Mouse (Mus musculus) T-cell, adult 2 months (primary cell): ENCODE results near the gene Btrc.

ENCODE experiments used
- DNase-seq: peaks from one replicate; pipeline ENCODE4 v3.0.0; 2022; ENCODE audit warnings: low spot score

Btrc gene

DNA sequence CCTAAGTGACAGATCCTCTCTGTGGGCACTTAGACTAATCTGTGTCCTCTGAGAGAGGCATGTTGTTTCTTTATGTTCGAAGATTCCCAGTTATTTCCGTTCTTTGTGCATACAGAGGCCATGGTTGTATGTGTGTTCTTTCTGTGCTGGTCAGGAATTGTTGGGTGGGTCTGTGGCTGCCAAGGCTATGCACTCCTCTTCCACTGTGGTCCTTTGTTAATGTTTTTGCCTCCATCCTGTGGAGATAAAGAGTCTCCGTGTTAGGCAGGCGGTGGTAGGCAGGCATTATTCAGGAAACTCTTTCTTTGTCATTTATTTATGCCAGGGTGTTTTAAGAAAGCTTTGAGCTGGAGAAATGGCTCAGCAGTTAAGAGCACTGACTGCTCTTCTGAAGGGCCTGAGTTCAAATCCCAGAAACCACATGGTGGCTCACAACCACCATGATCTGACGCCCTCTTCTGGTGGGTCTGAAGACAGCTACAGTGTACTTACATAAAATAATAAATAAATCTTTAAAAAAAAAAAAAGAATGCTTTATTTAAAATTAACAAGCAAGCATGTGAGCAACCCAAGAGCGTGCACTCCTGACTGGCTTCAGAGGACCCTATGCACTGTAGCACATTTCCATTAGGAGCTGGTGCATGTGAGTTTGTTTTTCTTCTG, 67.6 kb downstream of the Btrc start:
- no peak for DNase-seq

DNA sequence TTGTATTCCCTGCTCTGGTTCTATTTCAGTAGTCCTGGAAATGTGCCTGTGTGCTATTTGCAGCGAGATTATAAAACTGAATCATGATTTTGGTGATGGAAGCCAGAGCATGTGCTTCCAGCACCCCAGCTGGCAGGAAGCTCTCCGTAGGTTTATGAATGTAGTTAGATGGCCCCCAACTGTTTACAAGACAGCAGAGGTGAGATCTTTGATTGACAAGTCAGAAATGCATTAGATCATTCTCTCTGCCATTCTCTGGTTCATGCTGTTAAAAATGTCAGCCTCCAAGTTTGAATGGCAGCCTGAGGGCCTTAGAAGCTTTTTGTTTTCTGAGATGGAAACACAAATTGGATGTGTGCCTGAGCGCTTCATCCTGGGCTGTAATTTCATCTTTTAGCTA, 68.8 kb downstream of the Btrc start:
- DNase-seq, result no peak

DNA sequence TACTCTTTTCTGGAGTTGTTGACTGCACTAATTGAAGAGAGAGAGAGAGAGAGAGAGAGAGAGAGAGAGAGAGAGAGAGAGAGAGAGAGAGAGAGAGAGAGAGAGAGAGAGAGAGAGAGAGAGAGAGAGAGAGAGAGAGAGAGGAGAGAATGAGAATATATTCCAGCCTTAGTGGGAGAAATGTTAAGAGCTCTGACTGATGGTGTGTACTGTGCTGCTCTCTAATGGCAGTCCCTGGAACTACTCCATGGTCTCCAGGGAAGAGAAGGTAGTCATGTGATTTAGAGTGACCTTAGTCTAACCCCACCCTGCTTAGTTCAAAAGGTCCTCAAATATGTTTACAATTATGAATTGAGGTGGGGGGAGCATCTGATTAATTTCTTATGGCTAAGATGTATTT, 72.5 kb downstream of the Btrc start:
- peak; percentile 37 for DNase-seq

DNA sequence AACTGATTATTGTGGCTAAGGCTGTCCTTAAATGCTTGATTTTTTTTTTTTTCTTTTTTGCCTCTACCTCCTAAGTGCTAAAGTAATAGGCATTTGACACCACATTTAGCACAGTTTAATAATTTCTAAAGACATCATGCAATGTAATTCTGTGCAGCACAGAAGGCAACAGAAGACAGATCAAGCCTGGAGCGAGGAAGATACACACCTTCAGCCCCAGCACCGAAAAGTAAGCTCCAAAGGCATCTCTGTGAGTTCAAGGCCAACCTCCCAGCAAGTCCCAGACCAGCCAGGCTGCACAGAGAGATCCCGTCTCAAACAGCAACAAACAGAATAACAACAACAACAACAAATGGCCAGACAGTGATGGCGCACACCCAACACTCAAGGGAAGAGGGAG, 73.6 kb downstream of the Btrc start:
- DNase-seq, result no peak

DNA sequence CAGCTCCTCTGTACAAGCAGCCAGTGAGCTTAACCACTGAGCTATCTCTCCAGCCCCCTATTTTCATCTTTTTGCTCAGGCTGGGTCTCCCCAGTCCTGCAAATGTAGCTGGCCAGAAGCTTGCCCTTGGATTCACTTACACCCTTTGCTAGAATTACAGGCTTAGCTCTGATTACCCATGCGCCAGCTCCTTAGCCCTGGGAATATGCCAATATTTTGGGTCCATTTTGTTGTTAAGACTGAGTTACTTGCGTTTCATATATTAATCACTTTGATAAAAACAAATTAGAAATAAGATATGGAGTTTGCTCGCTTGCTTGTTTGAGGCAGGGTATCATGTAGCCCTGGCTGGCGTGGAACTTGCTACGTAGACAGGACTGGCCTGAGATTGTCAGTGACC, 74.7 kb downstream of the Btrc start:
- no peak for DNase-seq

DNA sequence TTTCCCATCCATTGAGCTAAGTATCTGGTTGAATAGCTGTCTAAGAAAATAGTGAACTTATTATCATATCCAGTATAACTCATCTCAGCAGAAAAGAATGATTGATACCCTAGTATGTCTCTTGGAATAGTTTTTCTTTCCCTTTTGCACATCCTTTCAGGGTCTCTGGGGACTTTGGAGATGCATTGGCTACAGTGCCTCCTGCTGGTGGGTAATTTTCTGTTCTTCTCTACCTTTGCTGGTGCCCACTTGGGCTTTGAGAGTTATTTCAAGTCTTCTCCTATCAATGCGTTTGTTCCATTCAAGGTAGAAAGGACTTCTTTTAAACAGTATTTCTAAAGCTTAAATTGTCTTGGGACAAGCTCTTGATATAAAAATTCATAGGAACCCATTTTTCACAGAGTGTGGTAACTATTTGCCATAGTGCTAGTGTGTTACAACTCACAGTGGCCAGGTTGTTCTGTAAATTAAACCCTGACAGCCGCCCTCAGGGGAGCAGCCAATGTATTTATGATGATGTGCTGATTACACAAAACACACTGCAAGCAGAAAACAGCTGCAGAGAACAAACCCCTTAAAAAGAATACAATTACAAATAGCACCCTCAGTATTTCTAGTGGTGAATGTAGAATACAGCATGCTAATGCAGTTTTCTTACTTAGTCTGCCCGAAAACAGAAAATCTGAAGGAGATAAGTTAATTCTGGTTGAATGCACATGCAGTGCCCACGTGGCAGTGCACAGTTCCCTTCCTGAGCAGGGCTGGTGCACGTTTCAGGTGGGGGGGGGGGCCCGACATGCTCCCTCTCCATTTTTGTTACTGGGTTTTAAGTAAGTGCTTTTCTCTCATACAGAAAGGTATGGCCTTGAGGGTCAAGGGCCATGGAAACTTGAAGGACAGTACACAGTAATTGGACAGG, 75.7 kb downstream of the Btrc start:
- DNase-seq, result no peak

DNA sequence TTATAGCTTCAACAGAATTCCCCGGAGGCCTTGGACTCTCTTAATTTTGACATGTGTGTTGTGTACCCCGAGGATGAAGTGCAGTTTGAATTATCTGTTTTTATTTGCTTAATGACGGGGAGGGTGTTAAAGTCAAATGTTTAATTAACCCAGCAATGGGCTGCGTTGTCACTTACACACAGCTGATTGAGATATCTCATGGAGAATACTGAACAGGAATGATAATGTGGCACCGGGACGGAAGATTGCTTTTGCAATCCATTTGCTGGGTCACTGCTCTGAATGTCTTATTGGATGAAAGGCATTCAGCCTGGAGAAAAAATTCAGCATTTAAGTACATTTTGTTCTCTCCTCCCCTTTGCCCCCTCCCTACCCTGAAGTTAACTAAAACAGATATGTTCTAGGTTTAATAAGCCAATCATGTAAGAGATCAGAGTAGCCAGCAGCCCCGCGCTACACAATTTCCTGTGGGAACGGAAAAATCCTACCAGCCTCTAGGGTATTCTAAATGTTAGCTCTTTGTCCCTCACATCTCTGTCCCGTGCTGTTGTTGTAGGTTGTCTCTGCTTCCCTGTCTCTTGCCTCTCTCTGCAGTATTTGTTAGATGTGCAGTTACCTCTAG, 77.1 kb downstream of the Btrc start:
- no peak for DNase-seq

DNA sequence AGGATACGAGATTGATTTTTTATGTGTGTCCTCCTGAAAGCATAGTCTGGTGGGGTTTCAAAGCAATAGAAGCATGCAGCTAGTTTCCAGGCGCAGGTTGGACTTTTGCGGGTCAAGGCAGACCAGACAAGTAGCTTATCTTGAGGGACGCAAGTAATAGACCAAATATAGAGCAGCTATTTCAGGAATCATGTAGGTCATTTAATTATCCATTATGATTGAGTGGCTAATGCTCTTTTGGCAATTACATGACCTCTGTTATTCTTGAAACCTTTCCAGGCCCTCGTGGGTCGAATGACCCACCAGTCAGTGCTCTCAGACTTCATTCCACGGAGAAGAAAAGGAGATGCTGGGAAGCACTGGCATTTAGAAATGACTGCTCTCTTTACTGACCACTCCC, 78.2 kb downstream of the Btrc start:
- no peak for DNase-seq

DNA sequence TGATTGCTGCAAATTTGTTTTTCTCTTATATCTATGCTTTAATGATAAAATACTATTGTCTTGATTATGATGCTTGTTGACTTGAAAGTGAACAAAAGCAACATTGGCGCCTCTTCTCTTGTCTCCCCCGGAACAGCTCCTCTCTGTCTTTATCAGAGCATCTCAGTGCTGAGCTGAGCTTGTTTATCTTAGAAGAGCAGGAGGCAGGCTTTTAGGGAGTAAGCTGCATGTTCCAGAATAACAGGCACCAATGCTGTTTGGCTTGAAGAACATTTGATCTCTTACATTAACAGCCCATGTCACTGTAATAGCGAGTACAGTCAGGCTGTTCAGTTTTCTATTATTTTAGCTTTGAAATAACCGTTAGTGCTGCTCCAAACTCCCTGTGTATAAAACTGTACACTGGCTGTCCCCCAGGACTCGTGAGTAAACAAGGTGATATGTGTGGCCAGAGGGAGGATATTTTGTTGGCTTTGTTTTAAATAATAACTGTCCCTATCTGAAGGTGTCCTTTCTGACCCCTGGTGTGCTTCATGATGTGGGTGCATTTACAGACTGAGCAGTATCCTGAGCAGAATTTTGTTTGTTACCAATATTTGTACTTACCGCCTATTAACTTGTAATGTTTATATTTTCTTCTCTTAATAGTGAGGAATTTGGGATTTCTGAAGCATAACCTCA, 81.9 kb downstream of the Btrc start:
- DNase-seq, result no peak

DNA sequence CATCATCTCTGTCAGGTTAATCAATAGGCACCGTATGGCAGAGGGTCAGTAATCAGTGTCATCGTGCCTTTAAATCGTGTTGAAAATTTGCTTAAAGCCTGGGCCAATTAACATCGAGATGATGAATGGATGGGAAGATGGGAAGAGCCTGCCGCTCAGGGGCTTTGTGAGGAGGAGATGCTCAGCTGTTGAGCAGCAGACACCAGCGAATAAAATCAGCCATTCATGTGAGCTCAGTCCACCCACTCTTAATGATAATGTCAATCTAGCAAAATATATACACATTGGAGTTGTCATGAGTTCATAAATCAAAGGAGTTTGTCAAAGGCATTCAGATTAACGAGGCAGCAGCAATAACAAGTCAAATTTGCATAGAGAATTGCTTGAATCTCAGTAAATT, 83.1 kb downstream of the Btrc start:
- DNase-seq, result no peak

DNA sequence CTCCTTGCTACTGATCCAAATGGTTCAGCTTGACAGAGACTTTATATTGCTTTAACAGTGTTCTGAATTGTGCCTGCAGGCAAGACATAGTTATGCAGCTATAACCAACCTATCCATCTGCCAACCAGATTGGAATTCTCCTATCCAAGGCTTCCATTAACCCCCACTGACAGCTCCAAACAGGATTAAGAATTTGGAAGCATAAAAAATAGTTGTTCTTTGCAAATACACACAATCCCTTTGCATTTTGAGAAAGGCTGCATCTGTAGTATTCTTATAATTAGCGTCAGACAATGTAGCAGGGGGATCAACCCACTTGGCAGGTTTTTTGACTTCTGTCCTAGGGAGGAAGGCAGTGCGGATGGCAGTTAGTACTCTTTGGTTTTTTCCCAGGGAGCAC, 83.7 kb downstream of the Btrc start:
- DNase-seq, result no peak

DNA sequence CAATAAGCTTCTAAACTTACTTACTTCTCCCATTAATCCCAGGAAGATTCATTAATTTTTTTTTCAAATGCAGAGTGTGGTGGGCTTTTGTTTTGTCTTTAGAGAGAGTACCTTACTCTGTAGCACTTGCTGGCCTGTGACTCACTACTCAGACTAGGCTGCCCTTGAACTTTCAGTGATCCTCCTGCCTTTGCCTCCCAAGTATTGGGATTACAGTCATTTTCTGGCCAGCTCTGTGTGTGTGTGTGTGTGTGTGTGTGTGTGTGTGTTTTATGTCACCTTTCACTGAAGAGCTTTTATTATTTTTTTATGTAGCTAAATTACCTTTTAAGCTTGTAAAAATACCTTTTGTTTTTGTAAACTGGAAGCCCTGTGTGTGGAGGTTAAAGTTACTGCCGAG, 84.4 kb downstream of the Btrc start:
- no peak for DNase-seq

DNA sequence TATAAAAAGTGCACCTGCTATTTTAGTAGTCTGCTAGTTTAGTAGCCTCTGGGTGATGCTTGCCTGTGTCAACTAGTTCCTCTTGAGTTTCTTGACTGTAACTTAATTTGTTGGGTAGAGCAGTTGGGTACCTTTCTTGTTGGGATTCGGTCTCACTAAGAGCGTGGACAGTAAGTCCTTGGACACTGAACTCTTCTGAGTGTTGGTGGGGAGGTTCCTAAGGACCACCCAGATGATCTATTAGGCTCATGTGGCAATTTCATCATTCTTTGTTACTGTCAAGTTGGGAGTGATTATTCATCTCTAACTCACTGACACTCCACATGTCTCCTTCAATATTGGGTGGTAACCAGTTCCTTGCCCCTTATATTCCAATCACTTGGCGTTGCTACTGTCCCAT, 90.9 kb downstream of the Btrc start:
- DNase-seq, result no peak

DNA sequence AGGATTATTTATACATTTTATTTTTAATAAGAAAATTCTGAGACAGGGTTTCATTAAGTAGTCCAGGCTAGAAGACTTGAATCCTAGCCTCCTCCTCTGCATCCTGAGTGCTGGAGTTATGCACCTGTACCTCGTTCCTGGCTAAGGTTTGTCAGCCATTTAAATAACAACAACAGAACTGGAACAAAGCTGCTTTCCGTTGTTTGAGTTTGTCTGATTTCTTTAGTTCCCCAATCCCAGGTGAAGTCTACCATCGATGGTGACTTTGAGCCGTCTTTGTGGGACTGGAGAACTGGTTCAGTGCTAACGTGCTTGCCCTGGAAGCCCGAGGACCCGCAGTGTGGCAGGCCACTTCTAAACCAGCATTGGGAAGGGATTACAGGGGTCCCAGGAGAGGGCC, 93.4 kb downstream of the Btrc start:
- no peak for DNase-seq

DNA sequence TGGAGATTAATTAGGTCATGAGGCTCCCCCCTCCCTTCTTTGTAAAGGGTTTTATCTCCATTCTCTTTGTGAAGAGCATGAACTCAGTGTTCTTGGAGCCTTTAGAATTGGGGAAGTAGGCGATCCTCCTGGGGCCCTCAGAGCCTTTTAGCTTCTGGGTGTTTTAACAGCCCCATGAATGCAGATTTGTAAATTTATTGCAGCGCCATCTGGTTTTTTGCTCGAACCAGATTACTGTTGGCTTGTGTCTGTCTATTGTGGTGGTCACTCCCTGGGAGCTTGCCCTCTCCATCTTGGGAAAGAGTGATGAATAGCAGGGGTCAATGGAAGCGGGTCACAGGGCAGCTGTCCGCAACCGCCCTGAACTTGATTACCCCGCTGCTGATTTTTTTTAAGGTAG, 95.2 kb downstream of the Btrc start:
- DNase-seq, result no peak

DNA sequence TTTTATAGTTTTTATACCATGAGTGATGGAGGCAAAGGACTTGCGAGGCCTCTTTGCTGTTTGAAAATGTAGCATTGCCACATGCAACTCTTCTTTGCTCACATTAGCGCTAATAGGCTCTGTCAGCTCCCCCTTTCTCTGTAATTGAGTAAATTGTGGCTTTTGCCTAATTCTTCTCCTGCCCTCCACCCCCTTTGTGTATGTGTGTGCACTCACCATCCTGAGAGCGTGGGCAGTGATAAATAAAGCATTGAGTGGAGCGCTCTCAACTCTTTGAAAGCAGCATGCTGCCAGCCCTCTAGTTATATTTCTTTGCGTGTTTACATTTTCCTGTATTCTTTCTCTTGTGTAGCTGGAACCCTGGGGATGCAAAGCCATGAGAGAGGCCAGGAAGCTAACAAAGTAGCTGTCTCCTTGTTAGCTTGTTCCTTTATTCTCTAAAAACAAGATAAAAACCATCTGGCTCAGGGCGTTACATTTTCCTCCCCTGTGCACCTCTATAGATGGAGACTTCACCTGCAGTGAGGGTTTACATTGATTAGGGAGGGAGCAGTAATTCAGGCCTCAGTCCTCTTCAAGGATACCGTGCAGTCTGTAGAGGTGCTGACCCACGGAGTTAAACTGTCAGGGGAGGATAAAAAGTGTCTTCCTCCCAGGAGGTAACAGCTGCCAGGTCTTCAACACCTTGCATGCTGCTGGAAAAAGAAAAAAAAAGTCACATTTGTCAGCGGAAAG, 96.6 kb downstream of the Btrc start:
- DNase-seq, result no peak

DNA sequence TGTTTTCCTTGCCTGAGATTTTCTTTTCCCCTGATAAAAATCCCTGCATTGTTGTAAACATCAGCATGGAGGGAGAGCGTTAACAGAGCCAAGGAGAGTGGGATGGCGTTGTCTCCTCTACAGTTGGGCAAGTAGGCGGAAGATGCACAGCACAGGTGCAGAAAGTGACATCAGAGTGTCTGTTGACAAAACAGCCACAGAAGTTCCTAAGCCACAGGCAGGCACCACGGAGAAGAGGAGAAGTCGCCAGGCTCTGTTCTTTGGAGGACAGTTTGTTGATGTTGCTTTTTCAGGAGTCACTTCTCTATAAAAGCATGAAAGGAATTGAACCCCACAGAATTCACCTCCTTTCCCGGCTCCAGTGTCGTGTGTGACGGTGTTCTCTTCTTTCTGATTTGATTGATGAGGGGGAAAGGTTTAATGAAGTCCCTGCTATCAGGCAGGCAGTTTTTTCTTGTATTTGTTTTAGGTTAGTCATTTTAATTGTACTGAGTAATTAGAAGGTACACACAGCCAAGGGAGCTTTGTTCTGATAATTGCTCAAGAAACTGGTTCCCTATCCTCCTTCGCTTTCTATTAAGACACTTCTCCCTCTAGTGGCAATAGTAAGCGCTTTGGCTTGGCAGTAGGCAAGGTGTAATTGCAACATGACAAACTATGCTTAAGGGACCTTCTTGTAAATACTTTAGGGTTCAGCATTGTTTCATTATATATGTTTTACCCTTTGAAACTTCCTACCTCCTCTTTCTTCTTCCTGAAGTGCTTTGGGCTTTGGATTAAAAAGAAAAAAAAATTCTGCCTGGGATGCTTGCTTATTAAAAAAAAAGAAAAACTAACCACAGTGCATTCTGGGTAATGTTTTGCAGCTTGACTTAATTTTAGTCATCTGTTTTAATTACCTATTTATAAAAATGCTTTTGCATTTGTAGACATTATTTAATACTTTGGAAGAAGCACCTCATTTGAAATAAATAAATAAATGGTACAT, 97.5 kb downstream of the Btrc start:
- no peak for DNase-seq

DNA sequence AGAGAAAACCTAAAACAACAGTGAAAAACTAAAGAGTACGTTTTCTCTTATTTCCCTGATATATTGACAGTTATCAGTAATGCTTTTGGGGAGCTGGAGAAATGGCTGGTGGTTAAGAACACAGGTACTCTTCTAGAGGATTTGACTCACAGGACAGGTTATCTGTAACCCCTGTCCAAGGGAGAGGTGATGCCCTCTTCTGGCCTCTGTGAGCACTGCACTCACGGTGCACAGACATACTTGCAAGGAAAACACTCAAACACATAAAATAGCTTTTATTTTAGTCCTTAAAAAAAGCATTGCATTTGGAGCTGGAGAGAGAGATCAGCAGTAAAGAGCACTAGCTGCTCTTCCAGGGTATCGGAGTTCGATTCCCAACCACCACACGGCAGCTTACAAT, 106.2 kb downstream of the Btrc start:
- no peak for DNase-seq

DNA sequence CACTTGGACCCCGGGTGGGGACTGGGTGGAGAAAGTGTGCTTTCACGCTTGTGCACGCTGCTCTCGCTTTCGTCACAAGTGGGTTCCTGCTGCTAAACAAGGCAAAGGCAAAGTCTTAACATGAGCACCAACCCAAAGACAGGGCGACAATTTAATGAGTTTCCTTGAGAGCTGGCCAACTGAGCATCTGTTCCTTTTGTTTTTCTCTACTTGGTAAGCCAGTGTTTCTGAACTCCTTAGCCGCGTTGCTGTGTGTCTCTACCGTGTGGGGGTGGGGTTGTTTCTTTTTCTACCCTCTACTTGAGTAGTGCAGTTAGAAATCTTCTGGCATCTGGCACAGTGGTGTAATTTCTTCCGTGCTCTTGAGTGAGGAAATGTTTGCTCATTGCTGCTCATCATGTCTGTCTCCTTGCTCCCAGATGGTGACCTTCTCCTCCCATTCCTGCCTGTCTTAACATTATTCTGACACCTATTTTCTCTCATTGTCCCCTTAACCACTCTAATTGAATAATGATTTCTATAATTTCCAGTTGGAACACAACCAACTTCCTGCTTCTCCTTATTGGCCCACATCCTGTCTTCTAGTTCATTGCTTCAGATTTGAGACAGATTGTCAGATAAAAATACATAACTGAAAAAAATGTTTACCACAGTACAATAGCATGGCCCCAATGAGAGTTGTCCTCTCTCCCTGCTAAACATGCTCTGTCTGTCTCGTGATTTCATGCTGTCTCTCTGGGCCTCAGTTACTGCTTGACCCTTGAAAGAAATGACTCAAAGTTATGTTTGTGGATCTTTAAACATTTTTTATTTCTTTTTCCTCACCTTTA, 109.4 kb downstream of the Btrc start:
- DNase-seq, result peak; percentile 19

DNA sequence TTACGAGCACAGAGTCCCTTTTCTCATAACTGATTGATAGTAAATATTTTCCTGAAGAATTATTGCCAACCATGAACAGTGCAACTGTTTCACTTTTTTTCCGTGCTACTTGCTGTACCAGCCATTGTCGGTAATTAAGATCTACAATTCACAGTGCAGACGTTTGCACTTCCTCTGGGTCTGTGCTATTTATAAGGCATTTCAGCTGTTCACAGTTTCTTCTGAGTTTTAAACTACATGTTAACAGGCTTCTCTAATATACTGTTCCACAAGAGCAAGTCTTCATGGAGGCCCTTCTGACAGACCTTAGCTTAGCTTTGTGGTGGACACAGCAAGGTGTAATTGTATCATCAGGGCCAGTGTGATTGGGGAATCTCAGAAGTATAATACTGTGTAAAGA, 111.2 kb downstream of the Btrc start:
- DNase-seq, result no peak
